Mouse (Mus musculus) heart, adult 2 months (tissue): ENCODE measurements around the gene 1700129C05Rik. TPM values are rescaled to one million over a fixed set of nuclear protein-coding genes. Genes with fewer than 3 reads are reported as not detected.

Experiments used
- DNase-seq, 2 experiments: peaks; one replicate each; pipeline ENCODE4 v3.0.0; 2021
- H3K27ac ChIP-seq: fragments of 200-600 bp; 2 replicates; pipeline ENCODE4 v1.8.1; 2022
- H3K27me3 ChIP-seq: fragments of 200-500 bp; 2 replicates; pipeline ENCODE4 v1.6.1; 2012; ENCODE audit warnings: mild to moderate bottlenecking, low read length, inconsistent platforms, mixed read lengths; ENCODE audit not compliant: control insufficient read depth, insufficient read depth
- H3K36me3 ChIP-seq: fragments of 200-500 bp; 2 replicates; pipeline ENCODE4 v1.6.1; 2012; ENCODE audit warnings: low read length, inconsistent platforms; ENCODE audit not compliant: control insufficient read depth, insufficient read depth
- H3K4me1 ChIP-seq: fragments of 200-500 bp; 2 replicates; pipeline ENCODE4 v1.6.1; 2011; ENCODE audit warnings: low read length; ENCODE audit not compliant: control insufficient read depth, insufficient read depth
- H3K4me3 ChIP-seq: fragments of 200-600 bp; 2 replicates; pipeline ENCODE4 v1.8.1; 2022
- H3K79me2 ChIP-seq: fragments of 200-500 bp; replicated peaks from 2 replicates; pipeline ENCODE4 v1.6.1; 2012; ENCODE audit warnings: mild to moderate bottlenecking, inconsistent platforms, low read length, moderate library complexity, mixed read lengths; ENCODE audit not compliant: control insufficient read depth, insufficient read depth
- H3K9ac ChIP-seq: fragments of 200-500 bp; 2 replicates; pipeline ENCODE4 v1.6.1; 2012; ENCODE audit warnings: low read depth, mild to moderate bottlenecking, control low read depth, inconsistent platforms, low read length, mixed read lengths
- CTCF ChIP-seq: fragments of 200-600 bp; IDR thresholded peaks from 2 replicates; pipeline ENCODE4 v1.8.1; 2022; ENCODE audit warnings: antibody characterized with exemption, mild to moderate bottlenecking, moderate library complexity
- EP300 ChIP-seq: fragments of 200-500 bp; IDR thresholded peaks from 2 replicates; pipeline ENCODE4 v1.6.1; 2011; ENCODE audit warnings: low read depth, low read length, control low read depth; ENCODE audit not compliant: insufficient read depth
- POLR2A ChIP-seq: fragments of 200-500 bp; IDR thresholded peaks from 2 replicates; pipeline ENCODE4 v1.6.1; 2011; ENCODE audit warnings: mild to moderate bottlenecking, low read depth, low read length, control low read depth; ENCODE audit not compliant: insufficient read depth
- WGBS: fragments of 180-500 bp; shearing (Covaris S2); methylation state at CpG from one replicate; pipeline ENCODE4 v1.1.7; 2018; 5-methylcytosine and 5-hydroxymethylcytosine counted together
- intact Hi-C: fragments of 180-260 bp; cut with DNase I; formaldehyde crosslinking; loops from one replicate; pipeline ENCODE4 v1.15.1; 2025
- polyA plus RNA-seq: library from polyadenylated mRNA; depleted of rRNA; stranded (reverse); fragments of >200 nt; gene quantifications from 2 replicates; pipeline ENCODE4 v1.2.3, GENCODE M21; 2012; rRNA removed
- total RNA-seq, 2 experiments: library from RNA; stranded (reverse); gene quantifications; 2 replicates each; pipeline ENCODE4 v1.2.3; 2021

1700129C05Rik gene
- total and polyA plus RNA-seq, 3 experiments = 0.10 TPM; not detected in 2

- Histone ChIP-seq H3K36me3 (no peaks in the 10 kb centered on the region), H3K27ac (no peak overlapping the region), H3K9ac (no peak overlapping the region), H3K79me2 (no peaks in the 10 kb centered on the region), H3K4me3 (no peak overlapping the region), H3K27me3 (no peaks in the 10 kb centered on the region), H3K4me1 (no peaks in the 10 kb centered on the region)
- no peak for TF ChIP-seq POLR2A
- peak; percentile 61 for TF ChIP-seq CTCF
- no peak for DNase-seq
- WGBS = 63% methylated on average over 2 of the region's 2 CpGs
- intact Hi-C loops = loop anchor here (5.0 kb wide), 1 partner anchor 402 kb away; no protein-coding TSS in a partner anchor
These were observed 12.9 kb upstream of the 1700129C05Rik start for GRCm38 (mm10) chr14:59155589-59155988.

GRCm38 (mm10) chr14:59114281-59114680 is 28.4 kb downstream of the 1700129C05Rik start:
- Histone ChIP-seq H3K27me3 (no peaks in the 10 kb centered on the region), H3K36me3 (no peaks in the 10 kb centered on the region), H3K4me1 (no peaks in the 10 kb centered on the region), H3K79me2 (no peaks in the 10 kb centered on the region), H3K27ac (no peak overlapping the region), H3K9ac (no peak overlapping the region), H3K4me3 (no peak overlapping the region)
- intact Hi-C loops = loop anchor here (2.0 to 5.0 kb wide), 2 partner anchors 1079 to 1432 kb away; no protein-coding TSS in a partner anchor
- no peak for DNase-seq
- WGBS = 2% methylated on average over 2 of the region's 2 CpGs
- TF ChIP-seq EP300 (no peak), POLR2A (no peak), CTCF (peak; percentile 72)

GRCm38 (mm10) chr14:59104006-59104605 is 38.6 kb downstream of the 1700129C05Rik start:
- no peaks in the 10 kb centered on the region for H3K79me2 ChIP-seq
- 32% methylated on average over 10 of the region's 10 CpGs for WGBS

GRCm38 (mm10) chr14:59093601-59094000 is 49.1 kb downstream of the 1700129C05Rik start:
- no peak for DNase-seq
- H3K27me3 ChIP-seq = no peaks in the 10 kb centered on the region
- no peak overlapping the region for H3K4me3 ChIP-seq
- H3K27ac ChIP-seq = no peak overlapping the region
- TF ChIP-seq EP300 = no peak
- no peak for TF ChIP-seq POLR2A
- no peak for TF ChIP-seq CTCF
- H3K9ac ChIP-seq = no peak overlapping the region
- no peaks in the 10 kb centered on the region for H3K4me1 ChIP-seq
- intact Hi-C loops = no loop called here
- no peaks in the 10 kb centered on the region for H3K79me2 ChIP-seq
- no peaks in the 10 kb centered on the region for H3K36me3 ChIP-seq

More at GRCm38 (mm10) chr14:59104006-59104605, 38.6 kb downstream of the 1700129C05Rik start:
- no peak for DNase-seq
- no peaks in the 10 kb centered on the region for H3K4me1 ChIP-seq
- H3K27ac ChIP-seq = no peak overlapping the region
- TF ChIP-seq CTCF (no peak), EP300 (no peak), POLR2A (no peak)
- intact Hi-C loops = no loop called here
- H3K9ac ChIP-seq = no peak overlapping the region
- H3K27me3 ChIP-seq = no peaks in the 10 kb centered on the region
- H3K4me3 ChIP-seq = no peak overlapping the region
- H3K36me3 ChIP-seq = no peaks in the 10 kb centered on the region

- H3K27me3 ChIP-seq = no peaks in the 10 kb centered on the region
- no peak overlapping the region for H3K9ac ChIP-seq
- no peak overlapping the region for H3K4me3 ChIP-seq
- intact Hi-C loops = loop anchor here (5.0 to 10.0 kb wide), 3 partner anchors 230 to 1052 kb away; no protein-coding TSS in a partner anchor
- H3K36me3 ChIP-seq = no peaks in the 10 kb centered on the region
- DNase-seq = peak; percentile 23 to 63
- no peaks in the 10 kb centered on the region for H3K4me1 ChIP-seq
- 19% methylated on average over 6 of the region's 6 CpGs for WGBS
- H3K79me2 ChIP-seq = no peaks in the 10 kb centered on the region
- no peak overlapping the region for H3K27ac ChIP-seq
- TF ChIP-seq POLR2A (no peak), CTCF (peak; percentile 84), EP300 (peak; percentile 72; the same call in 1 of the 2 replicates)
These were observed 58.3 kb downstream of the 1700129C05Rik start for GRCm38 (mm10) chr14:59084396-59084795.

Other genes starting within 250 kb of the 1700129C05Rik start
- not detected for gene Gm5142, start 35.9 kb upstream of the 1700129C05Rik start, total RNA-seq
- gene Gm5142, start 35.9 kb upstream of the 1700129C05Rik start, polyA plus RNA-seq = 0.76 TPM in 1 of 2 replicates, not detected in the other
- 10 to 100 TPM; 10.2 to 10.9 TPM for gene Rcbtb1, start 58.3 kb upstream of the 1700129C05Rik start, total RNA-seq
- gene Rcbtb1, start 58.3 kb upstream of the 1700129C05Rik start, polyA plus RNA-seq = 5.5 and 12.8 TPM in 2 replicates
- gene Gm6904, start 117.3 kb upstream of the 1700129C05Rik start, total RNA-seq = not detected
- 0.47 TPM in 1 of 2 replicates, not detected in the other for gene Gm6904, start 117.3 kb upstream of the 1700129C05Rik start, polyA plus RNA-seq
- gene Phf11a, start 154.6 kb upstream of the 1700129C05Rik start, total RNA-seq = under 1 TPM in 1 of 2 experiments, not detected in 1; 0.47 TPM
- gene Phf11a, start 154.6 kb upstream of the 1700129C05Rik start, polyA plus RNA-seq = 0.27 and 0.94 TPM in 2 replicates
- gene Phf11b, start 198.5 kb upstream of the 1700129C05Rik start, total RNA-seq = 1 to 10 TPM in 1 of 2 experiments, under 1 TPM in 1; 0.73 to 1.0 TPM
- 0.53 TPM in 2 replicates for gene Phf11b, start 198.5 kb upstream of the 1700129C05Rik start, polyA plus RNA-seq
- gene Phf11d, start 222.6 kb upstream of the 1700129C05Rik start, total RNA-seq = 1 to 10 TPM; 4.6 to 5.6 TPM
- 7.2 and 13.2 TPM in 2 replicates for gene Phf11d, start 222.6 kb upstream of the 1700129C05Rik start, polyA plus RNA-seq